Mouse (Mus musculus): Measurements from ENCODE around the gene Ces1b.

- TF ChIP-seq GATA1 (IDR thresholded peaks at IDR 0.05; ENCODE audit: low read depth, low read length) (no peak), SMC3 (IDR thresholded peaks at IDR 0.05; ENCODE audit: low read depth, low read length) (peak; percentile 38), CHD1 (IDR thresholded peaks at IDR 0.05; ENCODE audit: low read depth, low read length) (no peak)
Measured at GRCm38 (mm10) chr8:93059185-93059584, 20.6 kb downstream of the Ces1b start.

Data from MEL (cell line).